23 mouse cellular contexts compared by ENCODE assay signal in genomic region chr8:124535451-124535850, GRCm38 (mm10). TPM values are rescaled to one million over a fixed set of nuclear protein-coding genes. Genes with fewer than 3 reads are reported as not detected.
"Had no signal": no experiment of that assay in that cellular context is flagged by ENCODE, and none has a peak within 500 bp of the region (broad histone marks: within the 10 kb centered on the region; RNA-seq: fewer than 3 reads in every experiment).

No protein-coding gene starts in this region.

- H3K4me2 ChIP-seq: lung, embryonic 15.5 days; midbrain, embryonic 11.5 days; midbrain, embryonic 13.5 days; midbrain, embryonic 15.5 days; neural tube, embryonic 13.5 days; neural tube, embryonic 15.5 days; stomach, embryonic 15.5 days had no signal

- H3K4me3 ChIP-seq: lung, embryonic 15.5 days; megakaryocyte, embryonic 14.5 days; midbrain, embryonic 13.5 days; midbrain, embryonic 15.5 days; myocyte; neural tube, embryonic 13.5 days; neural tube, embryonic 15.5 days; stomach, embryonic 15.5 days had no signal

- H3K27me3 ChIP-seq: lung, embryonic 15.5 days; megakaryocyte, embryonic 14.5 days; midbrain, embryonic 13.5 days; midbrain, embryonic 15.5 days; neural tube, embryonic 13.5 days; neural tube, embryonic 15.5 days; stomach, embryonic 15.5 days had no signal

- H3K27ac ChIP-seq: lung, embryonic 15.5 days; macrophage; midbrain, embryonic 13.5 days; midbrain, embryonic 15.5 days; neural tube, embryonic 13.5 days; neural tube, embryonic 15.5 days; stomach, embryonic 15.5 days; stomach, postnatal 0 days had no signal

- H3K9me3 ChIP-seq: lung, embryonic 15.5 days; megakaryocyte, embryonic 14.5 days; midbrain, embryonic 13.5 days; midbrain, embryonic 15.5 days; neural tube, embryonic 13.5 days; neural tube, embryonic 15.5 days; stomach, embryonic 15.5 days had no signal

- H3K9ac ChIP-seq: liver, postnatal 0 days; lung, embryonic 15.5 days; midbrain, embryonic 13.5 days; midbrain, embryonic 15.5 days; neural tube, embryonic 13.5 days; neural tube, embryonic 15.5 days; stomach, embryonic 15.5 days had no signal

- ATAC-seq: liver, postnatal 0 days; midbrain, embryonic 13.5 days; midbrain, embryonic 15.5 days had no signal

- DNase-seq: liver, postnatal 0 days; lung, adult 2 months; lung, postnatal 10 days; lung, postnatal 36 days; retina, postnatal 1 day; right cerebral cortex, adult 18-20 months; right cerebral cortex, postnatal 25 days; thymus, adult 2 months; thymus, postnatal 25 days; thymus, postnatal 4 days had no signal

- H3K4me1 ChIP-seq: lung, embryonic 15.5 days; megakaryocyte, embryonic 14.5 days; midbrain, embryonic 13.5 days; midbrain, embryonic 15.5 days; neural tube, embryonic 13.5 days; neural tube, embryonic 15.5 days; stomach, embryonic 15.5 days had no signal

RNA-seq across cellular contexts. Expression of gene Agt, which starts 34.1 kb away (rescaled TPM):
- total RNA-seq: megakaryocyte progenitor cell, adult 5-6 weeks had no signal
- polyA plus RNA-seq: macrophage; midbrain, embryonic 11.5 days; midbrain, embryonic 13.5 days had no signal

RNA-seq across cellular contexts. Expression of gene Capn9, which starts 40.5 kb away (rescaled TPM):
- total RNA-seq: megakaryocyte progenitor cell, adult 5-6 weeks had no signal
- polyA plus RNA-seq: liver, postnatal 0 days; macrophage; midbrain, embryonic 11.5 days; midbrain, embryonic 15.5 days; neural tube, embryonic 11.5 days had no signal
